21 mouse cellular contexts compared by ENCODE assay signal in the genomic region with DNA sequence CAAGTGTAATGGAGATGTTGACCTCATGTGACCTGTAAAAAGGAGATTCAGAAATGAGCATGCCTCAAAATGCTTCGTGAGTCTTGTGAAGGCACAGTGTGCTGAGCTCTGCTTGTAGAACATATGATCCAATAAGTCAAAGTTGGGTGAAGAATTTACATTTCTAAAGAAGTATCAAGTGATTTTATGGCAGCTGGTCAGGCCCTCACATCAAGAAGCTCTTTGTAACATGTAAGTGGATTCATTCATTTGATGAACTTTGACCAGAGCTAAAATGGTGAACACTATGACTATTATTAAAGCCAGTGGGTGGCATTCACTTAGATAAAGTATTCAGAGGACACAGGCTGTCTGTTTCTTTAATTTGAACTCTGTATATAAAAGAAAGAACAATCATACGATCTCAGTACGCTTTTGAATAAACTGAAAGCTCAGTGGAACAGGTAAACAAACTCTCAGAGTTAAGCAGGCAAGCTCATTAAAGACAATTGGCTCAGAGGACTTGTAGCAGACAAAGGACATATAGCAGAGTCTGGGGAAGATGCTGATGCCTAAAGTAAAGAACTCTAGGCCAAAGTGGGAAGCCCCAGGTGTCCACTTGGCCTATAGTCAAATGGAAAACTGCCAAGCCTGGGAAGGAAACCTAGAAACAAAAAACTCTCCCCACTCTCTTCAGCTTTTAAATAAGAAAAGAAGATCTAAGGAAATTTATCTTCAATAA.
DNase-seq lines count a peak whose midpoint lies in the region; ATAC-seq and TF ChIP-seq lines count a peak whose summit lies in the region.
"Had no signal": no experiment of that assay in that cellular context is flagged by ENCODE, and none has a peak within 500 bp of the region (broad histone marks: within the 10 kb centered on the region; RNA-seq: fewer than 3 reads in every experiment).

No protein-coding gene starts in this region.

- H3K27me3 ChIP-seq in hindbrain, embryonic 10.5 days (ENCODE audit: insufficient read depth, poor library complexity, severe bottlenecking): peaks cover 10% of the 10 kb centered on the region; the same call in 1 of the 2 replicates
- H3K27me3 ChIP-seq in hindbrain, embryonic 14.5 days (ENCODE audit: control insufficient read depth, insufficient read depth, low read length): no peaks in the 10 kb centered on the region
- H3K27me3 ChIP-seq in neural tube, embryonic 12.5 days (replicated peaks): no peaks in the 10 kb centered on the region
- H3K27me3 ChIP-seq in neural tube, embryonic 15.5 days (replicated peaks): no peaks in the 10 kb centered on the region
- no peaks in the 10 kb centered on the region for H3K27me3 ChIP-seq in forebrain, postnatal 0 days (ENCODE audit: insufficient read depth, low read length)
- H3K27me3 ChIP-seq in intestine, embryonic 15.5 days (replicated peaks): no peaks in the 10 kb centered on the region
- H3K27me3 ChIP-seq: heart, embryonic 13.5 days had no signal

- peak; percentile 3 for DNase-seq in hindbrain, embryonic 10.5 days (ENCODE audit: low spot score)
- DNase-seq in hindbrain, embryonic 14.5 days (ENCODE audit: low spot score): no peak
- no peak for DNase-seq in forebrain, postnatal 0 days
- no peak for DNase-seq in frontal cortex, postnatal 36 days (ENCODE audit: low spot score in 2 of 2)
- DNase-seq: cerebellum, adult 9-10 months; gastrocnemius, postnatal 14 days; heart, adult 18-20 months; kidney, adult 9 months; kidney, postnatal 4 days; layer of hippocampus, adult 9-11 months; liver, postnatal 0 days; lung, postnatal 10 days; right cerebral cortex, postnatal 25 days; thymus, postnatal 4 days had no signal

- peaks cover 14% of the 10 kb centered on the region for H3K4me1 ChIP-seq in hindbrain, embryonic 10.5 days (replicated peaks)
- H3K4me1 ChIP-seq in hindbrain, embryonic 14.5 days (replicated peaks; ENCODE audit: control insufficient read depth, insufficient read depth, low read length): no peaks in the 10 kb centered on the region
- no peaks in the 10 kb centered on the region for H3K4me1 ChIP-seq in neural tube, embryonic 12.5 days
- no peaks in the 10 kb centered on the region for H3K4me1 ChIP-seq in neural tube, embryonic 15.5 days
- no peaks in the 10 kb centered on the region for H3K4me1 ChIP-seq in forebrain, postnatal 0 days (ENCODE audit: insufficient read depth)
- no peaks in the 10 kb centered on the region for H3K4me1 ChIP-seq in intestine, embryonic 15.5 days (replicated peaks)
- H3K4me1 ChIP-seq: heart, embryonic 13.5 days; limb, embryonic 10.5 days had no signal

- H3K9ac ChIP-seq in hindbrain, embryonic 14.5 days: no peak overlapping the region
- no peak overlapping the region for H3K9ac ChIP-seq in neural tube, embryonic 12.5 days
- no peak overlapping the region for H3K9ac ChIP-seq in neural tube, embryonic 15.5 days (replicated peaks)
- H3K9ac ChIP-seq in forebrain, postnatal 0 days: no peak overlapping the region
- no peak overlapping the region for H3K9ac ChIP-seq in intestine, embryonic 15.5 days
- H3K9ac ChIP-seq: heart, embryonic 13.5 days; liver, postnatal 0 days had no signal

- H3K4me3 ChIP-seq in hindbrain, embryonic 10.5 days: no peak overlapping the region
- no peak overlapping the region for H3K4me3 ChIP-seq in hindbrain, embryonic 14.5 days (replicated peaks; ENCODE audit: low read length)
- no peak overlapping the region for H3K4me3 ChIP-seq in neural tube, embryonic 12.5 days
- H3K4me3 ChIP-seq in neural tube, embryonic 15.5 days (replicated peaks): no peak overlapping the region
- no peak overlapping the region for H3K4me3 ChIP-seq in forebrain, postnatal 0 days (ENCODE audit: low read depth, low read length)
- H3K4me3 ChIP-seq in intestine, embryonic 15.5 days (replicated peaks): no peak overlapping the region
- H3K4me3 ChIP-seq: erythroblast, embryonic 14.5 days; heart, embryonic 13.5 days; limb, embryonic 10.5 days had no signal

- 24% methylated on average over 3 of the region's 3 CpGs for WGBS in hindbrain, embryonic 10.5 days
- 11% methylated on average over 3 of the region's 3 CpGs for WGBS in hindbrain, embryonic 14.5 days
- WGBS in neural tube, embryonic 12.5 days: 26% methylated on average over 3 of the region's 3 CpGs
- WGBS in neural tube, embryonic 15.5 days: 19% methylated on average over 3 of the region's 3 CpGs
- 11% methylated on average over 3 of the region's 3 CpGs for WGBS in forebrain, postnatal 0 days
- 54% methylated on average over 3 of the region's 3 CpGs for WGBS in intestine, embryonic 15.5 days

- no peak overlapping the region for H3K27ac ChIP-seq in hindbrain, embryonic 10.5 days
- no peak overlapping the region for H3K27ac ChIP-seq in hindbrain, embryonic 14.5 days
- H3K27ac ChIP-seq in neural tube, embryonic 12.5 days: no peak overlapping the region
- H3K27ac ChIP-seq in neural tube, embryonic 15.5 days (replicated peaks): no peak overlapping the region
- H3K27ac ChIP-seq in forebrain, postnatal 0 days (ENCODE audit: low read depth, low read length): no peak overlapping the region
- H3K27ac ChIP-seq in intestine, embryonic 15.5 days: no peak overlapping the region
- H3K27ac ChIP-seq: heart, embryonic 13.5 days; limb, embryonic 10.5 days had no signal

- TF ChIP-seq CTCF in forebrain, postnatal 0 days (IDR thresholded peaks at IDR 0.05; ENCODE audit: low read depth): no peak

- H3K4me2 ChIP-seq in hindbrain, embryonic 14.5 days (replicated peaks): no peak overlapping the region
- H3K4me2 ChIP-seq in neural tube, embryonic 12.5 days (replicated peaks): no peak overlapping the region
- H3K4me2 ChIP-seq in neural tube, embryonic 15.5 days: no peak overlapping the region
- H3K4me2 ChIP-seq in forebrain, postnatal 0 days (ENCODE audit: low read depth): no peak overlapping the region
- H3K4me2 ChIP-seq in intestine, embryonic 15.5 days (replicated peaks): no peak overlapping the region
- H3K4me2 ChIP-seq: heart, embryonic 13.5 days had no signal

- no peaks in the 10 kb centered on the region for H3K36me3 ChIP-seq in hindbrain, embryonic 10.5 days
- H3K36me3 ChIP-seq in hindbrain, embryonic 14.5 days (replicated peaks; ENCODE audit: control insufficient read depth, insufficient read depth): no peaks in the 10 kb centered on the region
- no peaks in the 10 kb centered on the region for H3K36me3 ChIP-seq in neural tube, embryonic 12.5 days
- no peaks in the 10 kb centered on the region for H3K36me3 ChIP-seq in neural tube, embryonic 15.5 days
- no peaks in the 10 kb centered on the region for H3K36me3 ChIP-seq in forebrain, postnatal 0 days (ENCODE audit: insufficient read depth)
- no peaks in the 10 kb centered on the region for H3K36me3 ChIP-seq in intestine, embryonic 15.5 days
- H3K36me3 ChIP-seq: heart, embryonic 13.5 days; limb, embryonic 10.5 days had no signal

- H3K9me3 ChIP-seq in hindbrain, embryonic 10.5 days: no peaks in the 10 kb centered on the region
- no peaks in the 10 kb centered on the region for H3K9me3 ChIP-seq in hindbrain, embryonic 14.5 days (ENCODE audit: control insufficient read depth, low read length)
- no peaks in the 10 kb centered on the region for H3K9me3 ChIP-seq in neural tube, embryonic 12.5 days
- H3K9me3 ChIP-seq in neural tube, embryonic 15.5 days (replicated peaks): no peaks in the 10 kb centered on the region
- no peaks in the 10 kb centered on the region for H3K9me3 ChIP-seq in forebrain, postnatal 0 days (ENCODE audit: low read length)
- H3K9me3 ChIP-seq in intestine, embryonic 15.5 days: no peaks in the 10 kb centered on the region
- H3K9me3 ChIP-seq: heart, embryonic 13.5 days; limb, embryonic 10.5 days had no signal

- ATAC-seq in hindbrain, embryonic 14.5 days (ENCODE audit: low FRiP score): no peak
- ATAC-seq in neural tube, embryonic 12.5 days (ENCODE audit: low FRiP score, low read depth): peak; percentile 55
- no peak for ATAC-seq in neural tube, embryonic 15.5 days (ENCODE audit: low FRiP score)
- peak; percentile 40 for ATAC-seq in forebrain, postnatal 0 days
- ATAC-seq in intestine, embryonic 15.5 days: no peak
- ATAC-seq: inflammation-experienced regulatory T-cells, adult 6 months; liver, postnatal 0 days had no signal

Comparison
In these comparisons a context has a peak if more than half of its experiments do, and no peak if none do; other contexts are left out.
1. ATAC-seq: peak in neural tube, embryonic 12.5 days (single experiment) and forebrain, postnatal 0 days (single experiment); none in hindbrain, embryonic 14.5 days (single experiment), neural tube, embryonic 15.5 days (single experiment) and intestine, embryonic 15.5 days (single experiment).